Mouse (Mus musculus) CH12.LX (cell line): Measurements from ENCODE around the gene Lrrc75b. TPM values are rescaled to one million over a fixed set of nuclear protein-coding genes. Genes with fewer than 3 reads are reported as not detected.

ENCODE experiments used
- DNase-seq: peaks from one replicate; pipeline ENCODE4 v3.0.0-alpha.2; 2013; ENCODE audit errors: extremely low read depth
- H3K27ac ChIP-seq: 2 replicates; pipeline ENCODE4 v1.5.1; 2012; ENCODE audit warnings: low read depth, mild to moderate bottlenecking, control low read depth, moderate library complexity; ENCODE audit not compliant: insufficient read depth
- H3K27me3 ChIP-seq: replicated peaks from 2 replicates; pipeline ENCODE3; 2012; ENCODE audit warnings: inconsistent platforms
- H3K36me3 ChIP-seq, 2 experiments: replicated peaks in 1 of 2; 2 replicates each; pipeline versions ENCODE3 to v1.6.1; 2012; ENCODE audit warnings: inconsistent platforms in 1 of 2, low read length in 1 of 2, mild to moderate bottlenecking in 1 of 2, mixed read lengths in 1 of 2, moderate library complexity in 1 of 2; ENCODE audit not compliant: control insufficient read depth in 1 of 2, insufficient read depth in 1 of 2
- H3K4me1 ChIP-seq, 2 experiments: 2 replicates each; pipeline ENCODE4 v1.6.1; 2012; ENCODE audit warnings: inconsistent platforms in 1 of 2, moderate library complexity in 1 of 2; ENCODE audit not compliant: insufficient read depth in 2 of 2, control insufficient read depth in 1 of 2
- H3K4me2 ChIP-seq: 2 replicates; pipeline ENCODE4 v1.6.1; 2012; ENCODE audit warnings: low read depth, mild to moderate bottlenecking, control low read depth; ENCODE audit not compliant: poor library complexity, insufficient read depth, severe bottlenecking
- H3K4me3 ChIP-seq, 3 experiments: fragments of 150-350 bp in 1 of 3; sonication (generic) in 1 of 3; replicated peaks in 1 of 3; 2 replicates each; pipeline versions ENCODE3 to v1.5.1; 2011 to 2012; ENCODE audit warnings: low read depth in 2 of 3, low read length in 2 of 3, mild to moderate bottlenecking in 2 of 3, moderate library complexity in 2 of 3, control low read depth in 1 of 3, improper control_type of control experiment in 1 of 3, inconsistent platforms in 1 of 3, mixed read lengths in 1 of 3; ENCODE audit not compliant: poor library complexity in 1 of 3
- H3K79me2 ChIP-seq: replicated peaks from 2 replicates; pipeline ENCODE4 v1.6.1; 2012; ENCODE audit warnings: mild to moderate bottlenecking, moderate library complexity; ENCODE audit not compliant: control insufficient read depth, poor library complexity, insufficient read depth, severe bottlenecking; ENCODE audit errors: extremely low read depth
- H3K9ac ChIP-seq: 2 replicates; pipeline ENCODE4 v1.6.1; 2012; ENCODE audit warnings: low read depth, mild to moderate bottlenecking, control low read depth, moderate library complexity; ENCODE audit not compliant: insufficient read depth
- H3K9me3 ChIP-seq: replicated peaks from 2 replicates; pipeline ENCODE3; 2012; ENCODE audit warnings: low read length, inconsistent platforms, mixed read lengths
- CTCF ChIP-seq, 2 experiments: IDR thresholded peaks in 1 of 2; conservative IDR thresholded peaks in 1 of 2; 2 replicates each; pipeline ENCODE4 v1.5.1; 2011 to 2012; ENCODE audit warnings: low read depth in 2 of 2, low read length in 2 of 2, improper control_type of control experiment in 1 of 2, inconsistent platforms in 1 of 2, mild to moderate bottlenecking in 1 of 2, moderate library complexity in 1 of 2
- ELF1 ChIP-seq: IDR thresholded peaks from 2 replicates; pipeline ENCODE4 v1.6.1; 2014; ENCODE audit warnings: low read depth, mild to moderate bottlenecking, inconsistent platforms, low read length, improper control_type of control experiment
- IRF4 ChIP-seq: IDR thresholded peaks from 2 replicates; pipeline ENCODE4 v1.6.1; 2014; ENCODE audit warnings: low read depth, mild to moderate bottlenecking, inconsistent platforms, low read length, improper control_type of control experiment
- JUN ChIP-seq: IDR thresholded peaks from 2 replicates; pipeline ENCODE4 v1.6.1; 2011; ENCODE audit warnings: low read depth, mild to moderate bottlenecking, low read length, improper control_type of control experiment, moderate library complexity; ENCODE audit not compliant: insufficient read depth
- JUND ChIP-seq: conservative IDR thresholded peaks from 2 replicates; pipeline ENCODE4 v1.6.1; 2011; ENCODE audit warnings: low read depth, low read length, improper control_type of control experiment
- PAX5 ChIP-seq: IDR thresholded peaks from 2 replicates; pipeline ENCODE4 v1.6.1; 2012; ENCODE audit warnings: low read length, inconsistent platforms, mixed read lengths
- POLR2A ChIP-seq: IDR thresholded peaks from 2 replicates; pipeline ENCODE4 v1.6.1; 2011; ENCODE audit warnings: low read depth, mild to moderate bottlenecking, improper control_type of control experiment, low read length
- POLR2AphosphoS2 ChIP-seq: IDR thresholded peaks from 2 replicates; pipeline ENCODE4 v1.6.1; 2011; ENCODE audit warnings: low read depth, low read length, improper control_type of control experiment
- SIN3A ChIP-seq: IDR thresholded peaks from 2 replicates; pipeline ENCODE4 v1.6.1; 2012; ENCODE audit warnings: low read length, improper control_type of control experiment, inconsistent platforms
- SMC3 ChIP-seq: IDR thresholded peaks from 2 replicates; pipeline ENCODE4 v1.6.1; 2011; ENCODE audit warnings: low read depth, low read length, improper control_type of control experiment
- TCF12 ChIP-seq: IDR thresholded peaks from 2 replicates; pipeline ENCODE4 v1.6.1; 2014; ENCODE audit warnings: low read depth, mild to moderate bottlenecking, inconsistent platforms, low read length, improper control_type of control experiment
- USF1 ChIP-seq: IDR thresholded peaks from 2 replicates; pipeline ENCODE4 v1.6.1; 2014; ENCODE audit warnings: low read depth, mild to moderate bottlenecking, inconsistent platforms, low read length, improper control_type of control experiment
- dilution Hi-C: fragments of 300-500 bp; cut with MboI; formaldehyde crosslinking; loops from 2 replicates; pipeline ENCODE4 v1.14.3; 2020; ENCODE audit warnings: low sequenced_read_pairs; ENCODE audit not compliant: extremely low pct_unique_long_range_greater_than_20kb, extremely low pct_ligation_motif_present
- in situ Hi-C: fragments of 300-500 bp; cut with MboI; formaldehyde crosslinking; loops from 3 replicates; pipeline ENCODE4 v1.14.3; 2019; ENCODE audit warnings: low sequenced_read_pairs, low pct_ligation_motif_present, low pct_unique_long_range_greater_than_20kb, mixed read lengths
- polyA plus RNA-seq: library from polyadenylated mRNA; unstranded; fragments of >175 nt; gene quantifications from 2 replicates; pipeline ENCODE4 v1.2.1, GENCODE M21; 2012; ENCODE audit warnings: low read depth; ENCODE audit not compliant: insufficient read length
- total RNA-seq, 2 experiments: library from RNA; depleted of rRNA; stranded (reverse); fragments of 300-350 nt in 1 of 2; fragments of >200 nt in 1 of 2; gene quantifications; 2 replicates each; pipeline ENCODE4 v1.2.3; 2012 to 2014

Lrrc75b gene
- total and polyA plus RNA-seq, 3 experiments: not detected

GRCm38 (mm10) chr10:75500345-75500744 is 59.8 kb downstream of the Lrrc75b start:
- Histone ChIP-seq H3K27me3 (no peaks in the 10 kb centered on the region), H3K9me3 (no peaks in the 10 kb centered on the region), H3K4me2 (no peak overlapping the region), H3K9ac (no peak overlapping the region), H3K4me1 (peaks cover 2 to 16% of the 10 kb centered on the region in 2 experiments; a peak in 3 of 4 replicates), H3K36me3 (peaks cover 0 to 4% of the 10 kb centered on the region in 2 experiments), H3K27ac (no peak overlapping the region), H3K4me3 (no peak overlapping the region), H3K79me2 (no peaks in the 10 kb centered on the region)
- dilution Hi-C loops (no loop called here), in situ Hi-C loops (loop anchor here (10.0 kb wide), 1 partner anchor 56 kb away; no protein-coding TSS in a partner anchor)
- TF ChIP-seq USF1 (no peak), JUND (no peak), POLR2A (no peak), IRF4 (no peak), ELF1 (no peak), CTCF (conservative IDR thresholded peaks at IDR 0.05 in 1 of 2, IDR thresholded peaks at IDR 0.05 in 1 of 2; ENCODE audit: low read depth in 2 of 2, low read length in 2 of 2) (no peak), TCF12 (no peak), PAX5 (no peak), JUN (no peak), SIN3A (no peak), POLR2AphosphoS2 (no peak), SMC3 (no peak)
- no peak for DNase-seq

Other genes with a start within 250 kb of the Lrrc75b start
- gene Adora2a, start 243.5 kb downstream of the Lrrc75b start, total RNA-seq (2012; rRNA removed): 7.1 and 14.4 TPM in 2 replicates
- gene Adora2a, start 243.5 kb downstream of the Lrrc75b start, total RNA-seq (2014; rRNA removed): 2.5 and 3.2 TPM in 2 replicates
- gene Adora2a, start 243.5 kb downstream of the Lrrc75b start, polyA plus RNA-seq: 6.4 and 7.6 TPM in 2 replicates
- gene Upb1, start 159.2 kb downstream of the Lrrc75b start, total RNA-seq (2012; rRNA removed): 2.0 and 2.8 TPM in 2 replicates
- 1.3 and 1.9 TPM in 2 replicates for gene Upb1, start 159.2 kb downstream of the Lrrc75b start, total RNA-seq (2014; rRNA removed)
- 1.6 and 1.7 TPM in 2 replicates for gene Upb1, start 159.2 kb downstream of the Lrrc75b start, polyA plus RNA-seq
- gene Snrpd3, start 42.8 kb downstream of the Lrrc75b start, total RNA-seq (2012; rRNA removed): 101 and 119 TPM in 2 replicates
- 44.6 and 57.8 TPM in 2 replicates for gene Snrpd3, start 42.8 kb downstream of the Lrrc75b start, total RNA-seq (2014; rRNA removed)
- 554 and 595 TPM in 2 replicates for gene Snrpd3, start 42.8 kb downstream of the Lrrc75b start, polyA plus RNA-seq
- 15.9 and 18.0 TPM in 2 replicates for gene Gucd1, start 42.4 kb downstream of the Lrrc75b start, total RNA-seq (2012; rRNA removed)
- gene Gucd1, start 42.4 kb downstream of the Lrrc75b start, total RNA-seq (2014; rRNA removed): 19.0 and 19.5 TPM in 2 replicates
- gene Gucd1, start 42.4 kb downstream of the Lrrc75b start, polyA plus RNA-seq: 15.6 and 16.8 TPM in 2 replicates
- 1.3 and 2.1 TPM in 2 replicates for gene Ggt1, start 1.3 kb upstream of the Lrrc75b start, total RNA-seq (2012; rRNA removed)
- gene Ggt1, start 1.3 kb upstream of the Lrrc75b start, total RNA-seq (2014; rRNA removed): 0.68 and 1.3 TPM in 2 replicates
- 2.0 and 3.8 TPM in 2 replicates for gene Ggt1, start 1.3 kb upstream of the Lrrc75b start, polyA plus RNA-seq
- gene Ggt5, start 29.0 kb upstream of the Lrrc75b start, total RNA-seq (2012; rRNA removed): not detected in 2 replicates
- not detected in 2 replicates for gene Ggt5, start 29.0 kb upstream of the Lrrc75b start, total RNA-seq (2014; rRNA removed)
- gene Ggt5, start 29.0 kb upstream of the Lrrc75b start, polyA plus RNA-seq: not detected in 2 replicates
- 0.51 and 0.63 TPM in 2 replicates for gene Susd2, start 83.7 kb upstream of the Lrrc75b start, total RNA-seq (2012; rRNA removed)
- gene Susd2, start 83.7 kb upstream of the Lrrc75b start, total RNA-seq (2014; rRNA removed): 0.66 and 0.70 TPM in 2 replicates
- 2.9 and 3.0 TPM in 2 replicates for gene Susd2, start 83.7 kb upstream of the Lrrc75b start, polyA plus RNA-seq
- 29.0 and 35.8 TPM in 2 replicates for gene Cabin1, start 204.0 kb upstream of the Lrrc75b start, total RNA-seq (2012; rRNA removed)
- 11.8 and 12.0 TPM in 2 replicates for gene Cabin1, start 204.0 kb upstream of the Lrrc75b start, total RNA-seq (2014; rRNA removed)
- 38.9 and 46.0 TPM in 2 replicates for gene Cabin1, start 204.0 kb upstream of the Lrrc75b start, polyA plus RNA-seq
- 229 and 390 TPM in 2 replicates for gene Ddt, start 213.1 kb upstream of the Lrrc75b start, total RNA-seq (2012; rRNA removed)
- 766 and 869 TPM in 2 replicates for gene Ddt, start 213.1 kb upstream of the Lrrc75b start, total RNA-seq (2014; rRNA removed)
- gene Ddt, start 213.1 kb upstream of the Lrrc75b start, polyA plus RNA-seq: 599 and 608 TPM in 2 replicates
- gene Gm20441, start 220.6 kb upstream of the Lrrc75b start, total RNA-seq (2012; rRNA removed): 0.42 and 0.68 TPM in 2 replicates
- 0.55 TPM in 1 of 2 replicates, not detected in the other for gene Gm20441, start 220.6 kb upstream of the Lrrc75b start, total RNA-seq (2014; rRNA removed)
- not detected in 2 replicates for gene Gm20441, start 220.6 kb upstream of the Lrrc75b start, polyA plus RNA-seq
- gene Gstt3, start 221.1 kb upstream of the Lrrc75b start, total RNA-seq (2012; rRNA removed): 72.3 and 117 TPM in 2 replicates
- 109 and 110 TPM in 2 replicates for gene Gstt3, start 221.1 kb upstream of the Lrrc75b start, total RNA-seq (2014; rRNA removed)
- gene Gstt3, start 221.1 kb upstream of the Lrrc75b start, polyA plus RNA-seq: 144 and 163 TPM in 2 replicates
- 50.9 and 58.1 TPM in 2 replicates for gene Gstt1, start 238.3 kb upstream of the Lrrc75b start, total RNA-seq (2012; rRNA removed)
- 2.4 and 2.9 TPM in 2 replicates for gene Gstt1, start 238.3 kb upstream of the Lrrc75b start, total RNA-seq (2014; rRNA removed)
- gene Gstt1, start 238.3 kb upstream of the Lrrc75b start, polyA plus RNA-seq: 4.5 and 6.2 TPM in 2 replicates